Mouse (Mus musculus): ENCODE measurements around the gene Gramd1b. TPM values are rescaled to one million over a fixed set of nuclear protein-coding genes. Genes with fewer than 3 reads are reported as not detected.

The Gramd1b gene
- polyA plus RNA-seq, 1 experiment: 41.2 TPM

GRCm38 (mm10) chr9:40296251-40296650 is 234.9 kb downstream of the Gramd1b start:
- DNase-seq (ENCODE audit: low read depth): peak; percentile 62
- TF ChIP-seq POLR2A (IDR thresholded peaks at IDR 0.05; ENCODE audit: borderline replicate concordance, extremely low read depth, insufficient read depth, insufficient read length, poor library complexity, severe bottlenecking) (no peak), CTCF (IDR thresholded peaks at IDR 0.05; ENCODE audit: borderline replicate concordance, extremely low read depth, insufficient read depth, insufficient read length) (no peak)

- DNase-seq (ENCODE audit: low read depth): no peak
- no peak for TF ChIP-seq CTCF (IDR thresholded peaks at IDR 0.05; ENCODE audit: borderline replicate concordance, extremely low read depth, insufficient read depth, insufficient read length)
- no peak for TF ChIP-seq POLR2A (IDR thresholded peaks at IDR 0.05; ENCODE audit: borderline replicate concordance, extremely low read depth, insufficient read depth, insufficient read length, poor library complexity, severe bottlenecking)
Measured at GRCm38 (mm10) chr9:40294866-40295265, 236.3 kb downstream of the Gramd1b start.

- no peak for DNase-seq (ENCODE audit: low read depth)
- TF ChIP-seq POLR2A (IDR thresholded peaks at IDR 0.05; ENCODE audit: borderline replicate concordance, extremely low read depth, insufficient read depth, insufficient read length, poor library complexity, severe bottlenecking) (no peak), CTCF (IDR thresholded peaks at IDR 0.05; ENCODE audit: borderline replicate concordance, extremely low read depth, insufficient read depth, insufficient read length) (no peak)
Measured at GRCm38 (mm10) chr9:40294210-40294609, 237.0 kb downstream of the Gramd1b start.

- no peak for DNase-seq (ENCODE audit: low read depth)
- TF ChIP-seq CTCF (IDR thresholded peaks at IDR 0.05; ENCODE audit: borderline replicate concordance, extremely low read depth, insufficient read depth, insufficient read length) (no peak), POLR2A (IDR thresholded peaks at IDR 0.05; ENCODE audit: borderline replicate concordance, extremely low read depth, insufficient read depth, insufficient read length, poor library complexity, severe bottlenecking) (no peak)
Measured at GRCm38 (mm10) chr9:40293740-40294139, 237.4 kb downstream of the Gramd1b start.

- TF ChIP-seq CTCF (IDR thresholded peaks at IDR 0.05; ENCODE audit: borderline replicate concordance, extremely low read depth, insufficient read depth, insufficient read length) (no peak), POLR2A (IDR thresholded peaks at IDR 0.05; ENCODE audit: borderline replicate concordance, extremely low read depth, insufficient read depth, insufficient read length, poor library complexity, severe bottlenecking) (no peak)
- no peak for DNase-seq (ENCODE audit: low read depth)
Measured at GRCm38 (mm10) chr9:40293286-40293685, 237.9 kb downstream of the Gramd1b start.

- no peak for DNase-seq (ENCODE audit: low read depth)
- TF ChIP-seq POLR2A (IDR thresholded peaks at IDR 0.05; ENCODE audit: borderline replicate concordance, extremely low read depth, insufficient read depth, insufficient read length, poor library complexity, severe bottlenecking) (no peak), CTCF (IDR thresholded peaks at IDR 0.05; ENCODE audit: borderline replicate concordance, extremely low read depth, insufficient read depth, insufficient read length) (no peak)
Measured at GRCm38 (mm10) chr9:40292475-40292874, 238.7 kb downstream of the Gramd1b start.

- DNase-seq (ENCODE audit: low read depth): no peak
- no peak for TF ChIP-seq POLR2A (IDR thresholded peaks at IDR 0.05; ENCODE audit: borderline replicate concordance, extremely low read depth, insufficient read depth, insufficient read length, poor library complexity, severe bottlenecking)
- TF ChIP-seq CTCF (IDR thresholded peaks at IDR 0.05; ENCODE audit: borderline replicate concordance, extremely low read depth, insufficient read depth, insufficient read length): no peak
Measured at GRCm38 (mm10) chr9:40282968-40283367, 248.2 kb downstream of the Gramd1b start.

- no peak for DNase-seq (ENCODE audit: low read depth)
- no peak for TF ChIP-seq POLR2A (IDR thresholded peaks at IDR 0.05; ENCODE audit: borderline replicate concordance, extremely low read depth, insufficient read depth, insufficient read length, poor library complexity, severe bottlenecking)
- TF ChIP-seq CTCF (IDR thresholded peaks at IDR 0.05; ENCODE audit: borderline replicate concordance, extremely low read depth, insufficient read depth, insufficient read length): no peak
Measured at GRCm38 (mm10) chr9:40279438-40279837, 251.7 kb downstream of the Gramd1b start.

GRCm38 (mm10) chr9:40277671-40278070 is 253.5 kb downstream of the Gramd1b start:
- no peak for TF ChIP-seq POLR2A (IDR thresholded peaks at IDR 0.05; ENCODE audit: borderline replicate concordance, extremely low read depth, insufficient read depth, insufficient read length, poor library complexity, severe bottlenecking)
- no peak for TF ChIP-seq CTCF (IDR thresholded peaks at IDR 0.05; ENCODE audit: borderline replicate concordance, extremely low read depth, insufficient read depth, insufficient read length)
- DNase-seq (ENCODE audit: low read depth): no peak

GRCm38 (mm10) chr9:40275904-40276303 is 255.3 kb downstream of the Gramd1b start:
- TF ChIP-seq CTCF (IDR thresholded peaks at IDR 0.05; ENCODE audit: borderline replicate concordance, extremely low read depth, insufficient read depth, insufficient read length) (no peak), POLR2A (IDR thresholded peaks at IDR 0.05; ENCODE audit: borderline replicate concordance, extremely low read depth, insufficient read depth, insufficient read length, poor library complexity, severe bottlenecking) (no peak)
- DNase-seq (ENCODE audit: low read depth): no peak

GRCm38 (mm10) chr9:40272822-40273221 is 258.4 kb downstream of the Gramd1b start:
- no peak for TF ChIP-seq POLR2A (IDR thresholded peaks at IDR 0.05; ENCODE audit: borderline replicate concordance, extremely low read depth, insufficient read depth, insufficient read length, poor library complexity, severe bottlenecking)
- TF ChIP-seq CTCF (IDR thresholded peaks at IDR 0.05; ENCODE audit: borderline replicate concordance, extremely low read depth, insufficient read depth, insufficient read length): no peak
- no peak for DNase-seq (ENCODE audit: low read depth)

GRCm38 (mm10) chr9:40271075-40271474 is 260.1 kb downstream of the Gramd1b start:
- DNase-seq (ENCODE audit: low read depth): no peak

More at GRCm38 (mm10) chr9:40271075-40271474, 260.1 kb downstream of the Gramd1b start:
- no peak for TF ChIP-seq POLR2A (IDR thresholded peaks at IDR 0.05; ENCODE audit: borderline replicate concordance, extremely low read depth, insufficient read depth, insufficient read length, poor library complexity, severe bottlenecking)
- no peak for TF ChIP-seq CTCF (IDR thresholded peaks at IDR 0.05; ENCODE audit: borderline replicate concordance, extremely low read depth, insufficient read depth, insufficient read length)

Measured in brain, embryonic 14.5 days (tissue).